Mouse (Mus musculus) G1E-ER4 (cell line): Measurements from ENCODE around the gene Aldh3b1. TPM values are rescaled to one million over a fixed set of nuclear protein-coding genes. Genes with fewer than 3 reads are reported as not detected.

Experiments
- GATA1 ChIP-seq: IDR thresholded peaks from one replicate; pipeline ENCODE4 v1.8.0; 2012; ENCODE audit warnings: low read length, inconsistent platforms
- polyA plus RNA-seq: library from polyadenylated mRNA; stranded (reverse); fragments of >175 nt; gene quantifications from 2 replicates; pipeline ENCODE4 v1.2.3, GENCODE M21; 2012

Gene Aldh3b1
- polyA plus RNA-seq, 1 experiment: not detected

GRCm38 (mm10) chr19:3924190-3924589 lies 5.4 kb downstream of the Aldh3b1 start:
- TF ChIP-seq GATA1: no peak

GRCm38 (mm10) chr19:3923586-3923985 lies 6.0 kb downstream of the Aldh3b1 start:
- TF ChIP-seq GATA1: no peak

- no peak for TF ChIP-seq GATA1
Measured at GRCm38 (mm10) chr19:3922661-3923371, 6.8 kb downstream of the Aldh3b1 start.

GRCm38 (mm10) chr19:3919928-3920327 lies 9.7 kb downstream of the Aldh3b1 start:
- no peak for TF ChIP-seq GATA1

- no peak for TF ChIP-seq GATA1
Measured at GRCm38 (mm10) chr19:3916727-3917126, 12.9 kb downstream of the Aldh3b1 start.

- no peak for TF ChIP-seq GATA1
Measured at GRCm38 (mm10) chr19:3914535-3914934, 15.1 kb downstream of the Aldh3b1 start.

GRCm38 (mm10) chr19:3913692-3914091 lies 15.9 kb downstream of the Aldh3b1 start:
- TF ChIP-seq GATA1: no peak

GRCm38 (mm10) chr19:3912337-3913204 lies 17.0 kb downstream of the Aldh3b1 start, which contains the start of gene Ndufs8:
Gene Ndufs8 (minus strand): TSS chr19:3912774.
- TF ChIP-seq GATA1: no peak

GRCm38 (mm10) chr19:3910206-3910605 lies 19.4 kb downstream of the Aldh3b1 start:
- no peak for TF ChIP-seq GATA1

GRCm38 (mm10) chr19:3907876-3908660 lies 21.5 kb downstream of the Aldh3b1 start:
- TF ChIP-seq GATA1: no peak

- TF ChIP-seq GATA1: no peak
Measured at GRCm38 (mm10) chr19:3906795-3907786, 22.5 kb downstream of the Aldh3b1 start, which contains the start of gene Tcirg1. Gene Tcirg1 (minus strand): TSS chr19:3907133.

GRCm38 (mm10) chr19:3906326-3906725 lies 23.3 kb downstream of the Aldh3b1 start:
- no peak for TF ChIP-seq GATA1

GRCm38 (mm10) chr19:3905261-3905969 lies 24.2 kb downstream of the Aldh3b1 start:
- TF ChIP-seq GATA1: no peak

- TF ChIP-seq GATA1: no peak
Measured at GRCm38 (mm10) chr19:3904363-3904675, 25.3 kb downstream of the Aldh3b1 start.
